Mouse (Mus musculus): ENCODE measurements around the gene Znrf1. TPM values are rescaled to one million over a fixed set of nuclear protein-coding genes. Genes with fewer than 3 reads are reported as not detected.

The Znrf1 gene
- polyA plus RNA-seq, 1 experiment from 2014 or later, result 48.0 TPM

DNA sequence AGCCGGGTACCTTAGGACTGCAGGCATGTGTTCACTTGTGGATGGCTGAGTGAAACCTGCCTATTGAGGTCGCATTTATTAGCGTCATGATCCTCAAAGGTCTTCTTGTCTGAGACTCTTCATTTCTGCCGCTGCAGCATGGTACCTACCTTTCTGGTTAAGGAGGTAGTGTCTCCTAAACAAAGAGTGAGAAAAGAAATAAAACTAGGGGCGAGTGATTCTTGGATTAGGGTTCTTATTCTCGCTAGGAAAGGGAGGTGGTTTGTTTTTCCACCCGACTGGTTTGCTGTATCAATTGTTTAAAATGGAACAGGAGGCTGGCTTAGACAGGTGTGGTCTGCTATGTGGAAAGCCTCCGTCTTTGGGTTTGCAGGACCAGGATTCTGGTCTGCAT is 1.9 kb downstream of the Znrf1 start:
- peak overlapping the region; percentile 99 for H3K4me3 ChIP-seq
- peaks cover 40% of the 10 kb centered on the region for H3K4me1 ChIP-seq
- H3K27me3 ChIP-seq, result no peaks in the 10 kb centered on the region
- H3K27ac ChIP-seq, result 0 out of 2 replicates have a peak overlapping the region, but pooled peaks have one; percentile 95
- 3% methylated on average over 8 of the region's 8 CpGs for WGBS
- peaks cover 3% of the 10 kb centered on the region; the same call in 1 of the 2 replicates for H3K36me3 ChIP-seq (ENCODE audit: poor library complexity, severe bottlenecking)
- H3K4me2 ChIP-seq, result peak overlapping the region; percentile 76
- no peak for ATAC-seq
- peak overlapping the region; percentile 98 for H3K9ac ChIP-seq
- H3K9me3 ChIP-seq (replicated peaks), result no peaks in the 10 kb centered on the region

DNA sequence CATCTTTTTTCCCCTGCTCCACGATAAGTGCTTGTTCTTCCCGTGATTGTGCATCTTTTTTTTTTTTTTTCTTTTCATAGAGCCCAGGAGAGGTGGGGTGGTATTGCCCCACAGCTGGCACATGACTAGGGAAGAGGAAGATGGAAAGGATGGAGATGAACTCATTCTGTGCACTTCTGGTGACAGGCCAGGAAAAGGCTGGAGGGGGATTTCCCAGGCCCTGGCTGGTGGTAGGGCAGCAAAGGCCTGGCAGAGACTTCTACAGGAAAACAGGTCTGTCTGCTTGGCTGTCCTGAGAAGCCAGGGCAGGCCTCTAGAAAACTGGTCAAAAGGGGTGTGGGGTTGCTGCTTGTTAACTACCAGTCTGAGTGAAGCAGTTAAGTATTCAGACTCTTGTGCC is 2.3 kb downstream of the Znrf1 start:
- Histone ChIP-seq H3K4me3 (peak overlapping the region; percentile 99), H3K27me3 (no peaks in the 10 kb centered on the region), H3K9ac (peak overlapping the region; percentile 98), H3K27ac (no peak overlapping the region), H3K4me1 (peaks cover 43% of the 10 kb centered on the region), H3K4me2 (peak overlapping the region; percentile 76), H3K9me3 (replicated peaks) (no peaks in the 10 kb centered on the region), H3K36me3 (ENCODE audit: poor library complexity, severe bottlenecking) (peaks cover 6% of the 10 kb centered on the region; the same call in 1 of the 2 replicates)
- no peak for ATAC-seq
- WGBS, result 0% methylated on average over 2 of the region's 2 CpGs

DNA sequence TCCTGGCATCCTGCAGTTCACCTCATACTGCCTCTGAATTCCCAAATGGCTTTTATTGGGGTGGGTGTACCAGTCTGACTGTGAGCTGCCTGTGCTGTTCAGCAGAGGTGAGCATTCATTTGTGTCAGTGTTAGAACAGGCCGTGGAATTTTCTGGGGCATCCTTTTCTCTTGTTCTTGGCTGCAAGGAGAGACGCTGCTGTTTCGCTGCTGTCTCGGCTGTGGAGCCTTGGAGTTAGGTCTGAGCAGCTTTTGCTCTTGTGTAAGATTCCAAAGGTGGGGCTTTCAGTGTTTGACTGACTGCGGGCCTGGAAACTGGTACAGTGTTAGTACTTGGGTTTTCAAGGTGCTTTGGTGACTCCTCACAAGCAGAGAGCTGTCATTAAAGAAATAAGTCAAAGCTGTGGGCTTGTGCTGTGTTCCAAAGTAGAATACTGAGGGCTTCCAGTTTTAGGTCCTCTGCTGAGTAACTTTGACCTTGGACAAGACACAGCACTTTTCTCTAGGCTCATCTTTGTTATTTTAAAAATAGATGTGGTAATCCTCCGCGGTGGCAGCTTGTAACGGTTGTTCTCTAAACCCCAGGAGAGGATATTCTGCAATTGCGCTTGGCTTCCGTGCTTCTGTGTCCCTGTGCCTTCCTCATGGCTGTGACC is 3.7 kb downstream of the Znrf1 start:
- peak overlapping the region; percentile 98 for H3K9ac ChIP-seq
- H3K4me2 ChIP-seq, result peak overlapping the region; percentile 76
- no peak overlapping the region for H3K27ac ChIP-seq
- H3K36me3 ChIP-seq (ENCODE audit: poor library complexity, severe bottlenecking), result peaks cover 16% of the 10 kb centered on the region; the same call in 1 of the 2 replicates
- H3K9me3 ChIP-seq (replicated peaks), result no peaks in the 10 kb centered on the region
- 63% methylated on average over 10 of the region's 10 CpGs for WGBS
- peak overlapping the region; percentile 99 for H3K4me3 ChIP-seq
- H3K4me1 ChIP-seq, result peaks cover 49% of the 10 kb centered on the region
- no peak for ATAC-seq
- no peaks in the 10 kb centered on the region for H3K27me3 ChIP-seq

DNA sequence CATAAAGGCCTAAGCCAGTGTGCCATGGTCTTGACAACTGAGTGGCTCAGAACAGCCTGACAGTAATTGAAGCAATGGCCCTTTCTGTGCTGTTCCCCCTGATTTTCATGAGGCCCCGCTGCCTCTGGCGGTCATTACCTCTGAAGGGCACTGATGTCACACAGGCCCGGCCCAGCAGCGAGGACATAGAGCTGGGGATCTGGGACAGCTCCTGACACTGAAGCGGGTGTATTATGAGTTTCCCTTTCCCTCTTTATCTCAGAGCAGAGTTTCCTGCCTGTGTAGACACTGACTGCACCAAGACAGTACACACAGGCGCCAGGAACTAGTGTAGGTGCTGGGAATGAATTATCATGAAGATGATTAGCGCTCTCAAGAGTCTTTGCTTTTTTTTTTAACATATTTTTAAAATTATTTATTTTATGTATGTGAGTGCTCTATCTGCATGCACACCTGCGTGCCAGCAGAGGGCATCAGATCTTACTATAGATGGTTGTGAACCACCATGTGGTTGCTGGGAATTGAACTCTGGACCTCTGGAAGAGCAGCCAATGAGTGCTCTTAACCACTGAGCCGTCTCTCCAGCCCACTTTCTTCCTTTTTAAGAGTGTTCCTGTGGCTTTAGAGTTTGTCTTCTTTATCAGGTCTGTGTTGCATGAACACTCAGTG is 7.9 kb downstream of the Znrf1 start:
- H3K4me3 ChIP-seq, result no peak overlapping the region
- H3K4me2 ChIP-seq, result no peak overlapping the region
- no peaks in the 10 kb centered on the region for H3K27me3 ChIP-seq
- no peak overlapping the region for H3K9ac ChIP-seq
- H3K9me3 ChIP-seq (replicated peaks), result no peaks in the 10 kb centered on the region
- peaks cover 18% of the 10 kb centered on the region for H3K36me3 ChIP-seq (ENCODE audit: poor library complexity, severe bottlenecking)
- WGBS, result 89% methylated on average over 9 of the region's 9 CpGs
- H3K4me1 ChIP-seq, result peaks cover 37% of the 10 kb centered on the region
- no peak for ATAC-seq
- no peak overlapping the region for H3K27ac ChIP-seq

DNA sequence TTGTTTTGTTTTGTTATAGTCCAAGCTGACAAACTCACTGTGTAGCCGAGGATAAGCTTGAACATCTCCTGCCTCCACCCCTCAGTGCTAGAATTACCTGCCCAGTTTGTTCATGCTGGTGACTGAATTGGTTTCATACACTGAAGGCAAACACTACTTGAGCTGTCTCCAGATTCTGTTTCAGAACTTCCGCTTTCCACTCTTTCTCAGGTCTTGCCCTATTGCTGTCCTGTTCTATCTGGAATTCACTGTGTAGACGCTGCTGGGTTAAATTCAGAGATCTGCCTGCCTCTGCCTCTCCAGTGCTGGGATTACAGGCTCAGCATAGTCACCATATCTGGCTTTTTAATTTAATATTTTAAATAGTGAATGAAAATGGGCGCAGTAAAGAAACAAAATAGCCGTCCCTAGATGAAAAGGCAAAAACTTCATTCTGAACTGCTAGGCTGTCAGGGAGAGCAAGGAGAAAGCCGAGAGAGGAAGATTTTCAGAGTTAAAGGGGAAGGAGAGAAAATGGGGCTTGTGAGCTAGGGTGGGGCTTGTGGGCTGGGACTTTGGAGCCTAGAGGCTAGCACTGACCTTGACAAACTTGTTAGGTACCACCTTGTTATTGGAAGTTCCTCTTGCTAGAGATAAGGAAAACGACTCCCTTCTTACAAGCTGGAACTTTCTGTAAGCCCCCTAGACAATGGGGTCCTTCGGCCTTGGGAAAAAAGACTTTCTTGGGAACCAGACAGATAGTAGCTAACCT is 9.7 kb downstream of the Znrf1 start:
- Histone ChIP-seq H3K4me1 (peaks cover 35% of the 10 kb centered on the region), H3K4me2 (no peak overlapping the region), H3K9me3 (replicated peaks) (no peaks in the 10 kb centered on the region), H3K4me3 (no peak overlapping the region), H3K36me3 (ENCODE audit: poor library complexity, severe bottlenecking) (peaks cover 18% of the 10 kb centered on the region), H3K27ac (no peak overlapping the region), H3K27me3 (no peaks in the 10 kb centered on the region), H3K9ac (no peak overlapping the region)
- WGBS, result 90% methylated on average over 8 of the region's 8 CpGs
- ATAC-seq, result no peak

DNA sequence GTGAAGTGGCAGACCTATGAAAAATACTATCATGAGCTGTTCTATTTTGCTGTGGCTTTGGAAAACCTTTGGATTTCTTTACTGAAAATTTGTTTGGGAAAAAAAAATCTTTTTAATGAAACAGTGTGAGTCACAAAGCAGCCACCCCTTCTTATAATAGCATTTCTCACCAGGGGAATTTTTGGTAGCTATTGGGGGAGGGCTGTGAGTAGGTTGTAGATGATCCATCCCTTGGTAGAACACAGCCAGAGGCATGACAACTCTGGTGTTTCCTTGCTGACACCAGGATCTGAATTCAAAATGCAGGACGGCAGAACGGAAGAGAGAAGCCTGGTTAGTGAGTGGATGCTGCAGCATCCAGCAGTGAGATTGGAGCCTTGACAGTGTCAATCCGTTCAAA is 11.2 kb downstream of the Znrf1 start:
- H3K4me2 ChIP-seq, result no peak overlapping the region
- H3K36me3 ChIP-seq (ENCODE audit: poor library complexity, severe bottlenecking), result peaks cover 16% of the 10 kb centered on the region
- ATAC-seq, result no peak
- H3K4me1 ChIP-seq, result peaks cover 33% of the 10 kb centered on the region
- no peak overlapping the region for H3K27ac ChIP-seq
- 87% methylated on average over 3 of the region's 3 CpGs for WGBS
- no peak overlapping the region for H3K9ac ChIP-seq
- no peak overlapping the region for H3K4me3 ChIP-seq
- H3K9me3 ChIP-seq (replicated peaks), result no peaks in the 10 kb centered on the region
- H3K27me3 ChIP-seq, result no peaks in the 10 kb centered on the region

DNA sequence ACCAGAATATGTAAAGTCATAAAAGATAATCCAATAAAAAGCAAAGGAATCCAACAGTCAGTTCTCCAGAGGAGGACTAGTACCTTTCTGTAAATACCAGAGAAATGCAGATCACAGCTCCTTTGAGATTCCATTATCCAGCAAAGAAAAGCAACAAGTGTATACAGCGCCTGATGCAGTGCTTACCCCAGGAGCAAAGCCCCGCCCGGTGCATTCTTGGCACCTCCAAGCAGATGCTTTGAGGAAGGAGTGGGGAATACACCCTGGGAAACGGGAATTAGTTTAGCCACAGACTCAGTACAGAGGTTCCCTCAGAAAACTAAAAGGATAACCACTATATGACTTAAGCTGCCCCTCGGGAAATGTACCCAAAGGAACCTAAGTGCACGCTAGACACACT is 12.3 kb downstream of the Znrf1 start:
- Histone ChIP-seq H3K4me2 (no peak overlapping the region), H3K4me1 (peaks cover 31% of the 10 kb centered on the region), H3K27me3 (no peaks in the 10 kb centered on the region), H3K36me3 (ENCODE audit: poor library complexity, severe bottlenecking) (peaks cover 12% of the 10 kb centered on the region), H3K9ac (no peak overlapping the region), H3K27ac (no peak overlapping the region), H3K4me3 (no peak overlapping the region), H3K9me3 (replicated peaks) (no peaks in the 10 kb centered on the region)
- 81% methylated on average over 6 of the region's 6 CpGs for whole genome bisulfite sequencing
- no peak for ATAC-seq

DNA sequence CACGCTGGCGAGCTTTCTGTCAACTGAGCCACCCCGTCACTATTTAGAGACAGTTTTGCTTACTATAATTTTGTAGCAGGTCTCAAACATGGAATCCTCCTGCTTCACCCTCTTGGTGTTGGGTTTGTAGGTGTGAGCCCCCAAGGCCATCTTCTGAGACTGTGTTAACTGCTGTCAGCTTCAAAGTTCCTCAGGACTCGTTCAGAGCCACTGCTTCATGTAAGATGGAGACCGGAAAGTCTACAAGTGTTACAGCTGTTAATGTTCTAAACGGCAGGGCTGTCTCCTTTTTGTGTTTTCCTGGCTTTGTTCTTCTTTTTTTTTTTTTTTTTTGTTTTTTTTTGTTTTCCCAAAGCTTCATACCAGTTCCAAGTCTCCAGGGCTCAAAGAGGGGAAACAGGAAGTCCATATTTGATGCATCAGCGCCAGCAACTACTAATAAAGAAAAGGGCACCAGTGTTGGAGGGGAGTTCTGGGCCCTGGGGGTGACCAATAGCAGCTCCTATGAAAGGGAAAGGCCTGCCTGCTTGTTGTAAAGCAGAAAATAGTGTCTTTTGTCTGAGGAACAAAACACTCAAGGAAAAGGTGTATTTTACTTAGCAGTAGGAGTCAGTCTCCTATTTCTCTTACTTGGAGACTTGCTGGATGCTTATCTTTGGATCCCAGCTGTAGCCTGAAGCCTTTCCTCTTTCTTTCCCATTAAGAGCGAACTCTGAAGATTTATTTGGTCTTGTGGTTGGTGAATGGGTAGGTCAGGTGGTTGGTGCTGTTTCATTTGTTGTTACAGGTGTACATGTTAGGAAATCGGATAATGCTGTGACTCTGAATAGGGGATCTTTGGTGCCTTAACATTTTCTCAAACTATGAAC is 14.3 kb downstream of the Znrf1 start:
- no peak overlapping the region for H3K4me3 ChIP-seq
- 59% methylated on average over 9 of the region's 9 CpGs for WGBS
- H3K4me1 ChIP-seq, result peaks cover 42% of the 10 kb centered on the region
- no peaks in the 10 kb centered on the region for H3K9me3 ChIP-seq (replicated peaks)
- H3K27me3 ChIP-seq, result no peaks in the 10 kb centered on the region
- no peak overlapping the region for H3K9ac ChIP-seq
- peaks cover 2% of the 10 kb centered on the region; the same call in 1 of the 2 replicates for H3K36me3 ChIP-seq (ENCODE audit: poor library complexity, severe bottlenecking)
- H3K4me2 ChIP-seq, result no peak overlapping the region
- no peak overlapping the region for H3K27ac ChIP-seq
- ATAC-seq, result no peak

DNA sequence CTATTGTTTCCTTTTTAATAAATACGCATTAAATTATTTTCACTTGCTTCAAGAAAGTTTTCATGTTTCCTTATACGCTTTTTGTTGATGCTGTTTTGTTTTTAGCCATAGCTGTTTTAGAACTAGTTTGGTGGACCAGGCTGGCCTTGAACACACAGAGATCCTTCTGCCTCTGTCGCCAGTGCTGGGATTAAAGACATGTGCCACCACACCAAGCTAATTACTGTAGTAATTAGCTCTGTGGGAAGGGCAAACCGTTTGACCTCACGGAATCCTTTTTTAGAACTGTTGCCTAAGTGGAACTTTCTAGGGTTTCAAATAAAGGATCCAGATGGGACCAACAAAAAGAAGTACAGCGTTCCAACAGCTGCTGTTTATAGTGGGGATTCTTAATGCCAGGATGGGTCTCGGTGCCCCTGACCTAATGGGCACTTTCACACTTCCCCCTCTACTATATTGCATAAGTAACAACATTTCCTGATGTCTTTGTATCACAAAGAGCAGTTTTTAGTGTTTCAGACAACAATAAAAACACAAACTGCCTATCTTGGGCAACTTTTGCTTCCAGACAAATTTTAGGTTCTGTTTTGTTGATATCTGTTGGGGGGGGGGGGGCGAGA is 15.7 kb downstream of the Znrf1 start:
- Histone ChIP-seq H3K4me1 (peaks cover 46% of the 10 kb centered on the region), H3K9me3 (replicated peaks) (no peaks in the 10 kb centered on the region), H3K4me3 (no peak overlapping the region), H3K27me3 (no peaks in the 10 kb centered on the region), H3K36me3 (ENCODE audit: poor library complexity, severe bottlenecking) (peaks cover 2% of the 10 kb centered on the region; the same call in 1 of the 2 replicates), H3K9ac (no peak overlapping the region), H3K27ac (no peak overlapping the region), H3K4me2 (no peak overlapping the region)
- 56% methylated on average over 8 of the region's 8 CpGs for WGBS
- ATAC-seq, result no peak

DNA sequence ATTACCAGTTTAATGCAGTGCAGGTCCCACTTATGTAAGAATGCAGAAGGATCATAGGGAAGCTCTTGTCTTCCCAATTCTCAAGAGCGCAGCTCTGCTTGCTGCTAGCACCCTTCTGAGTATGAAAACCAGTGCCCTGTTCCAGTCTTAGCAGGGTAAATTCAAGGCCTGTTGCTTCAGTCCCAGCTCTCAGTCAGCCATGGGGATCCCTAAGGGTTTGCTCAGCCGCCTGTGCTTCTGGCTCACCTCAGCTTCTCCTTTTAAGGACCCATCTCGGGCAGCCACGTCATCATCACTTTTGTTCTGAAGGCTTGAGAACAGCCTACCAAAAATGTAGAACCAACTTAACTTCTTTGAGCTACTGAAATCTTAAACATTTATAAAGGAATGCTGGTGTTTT is 25.9 kb downstream of the Znrf1 start:
- Histone ChIP-seq H3K9me3 (replicated peaks) (no peaks in the 10 kb centered on the region), H3K36me3 (ENCODE audit: poor library complexity, severe bottlenecking) (no peaks in the 10 kb centered on the region), H3K4me2 (no peak overlapping the region), H3K27ac (no peak overlapping the region), H3K4me3 (no peak overlapping the region), H3K4me1 (peaks cover 30% of the 10 kb centered on the region), H3K27me3 (no peaks in the 10 kb centered on the region), H3K9ac (no peak overlapping the region)
- 91% methylated on average over 4 of the region's 4 CpGs for WGBS
- ATAC-seq, result no peak

DNA sequence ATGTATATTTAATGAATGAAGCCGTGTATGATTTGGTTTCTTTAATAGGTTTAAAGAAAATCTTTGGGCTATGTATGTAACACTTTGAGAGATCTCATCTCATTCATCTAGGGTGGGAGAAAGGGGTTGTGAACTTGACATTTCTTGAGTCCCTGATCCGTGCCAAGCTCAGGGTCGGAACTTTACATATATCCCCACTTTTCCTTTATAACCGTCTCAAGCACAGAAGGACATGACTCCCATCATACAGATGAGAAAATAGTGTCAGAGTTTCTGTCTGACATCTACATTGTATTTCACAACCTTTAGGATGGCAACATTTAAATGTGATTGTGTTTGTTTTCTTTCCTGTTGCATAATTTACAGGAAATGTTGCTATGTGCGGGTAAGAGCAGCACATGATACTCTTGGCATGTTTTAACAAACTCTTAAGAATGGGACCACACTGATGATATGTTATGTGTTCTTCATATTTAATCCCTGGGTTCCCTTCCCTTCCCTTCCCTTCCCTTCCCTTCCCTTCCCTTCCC is 26.4 kb downstream of the Znrf1 start:
- H3K27me3 ChIP-seq, result no peaks in the 10 kb centered on the region
- H3K36me3 ChIP-seq (ENCODE audit: poor library complexity, severe bottlenecking), result no peaks in the 10 kb centered on the region
- H3K9ac ChIP-seq, result no peak overlapping the region
- WGBS, result 96% methylated on average over 5 of the region's 5 CpGs
- H3K4me3 ChIP-seq, result no peak overlapping the region
- no peaks in the 10 kb centered on the region for H3K9me3 ChIP-seq (replicated peaks)
- peaks cover 34% of the 10 kb centered on the region for H3K4me1 ChIP-seq
- no peak for ATAC-seq
- H3K27ac ChIP-seq, result no peak overlapping the region
- H3K4me2 ChIP-seq, result no peak overlapping the region
